8 mouse cellular contexts compared by ENCODE assay signal in the genomic region with DNA sequence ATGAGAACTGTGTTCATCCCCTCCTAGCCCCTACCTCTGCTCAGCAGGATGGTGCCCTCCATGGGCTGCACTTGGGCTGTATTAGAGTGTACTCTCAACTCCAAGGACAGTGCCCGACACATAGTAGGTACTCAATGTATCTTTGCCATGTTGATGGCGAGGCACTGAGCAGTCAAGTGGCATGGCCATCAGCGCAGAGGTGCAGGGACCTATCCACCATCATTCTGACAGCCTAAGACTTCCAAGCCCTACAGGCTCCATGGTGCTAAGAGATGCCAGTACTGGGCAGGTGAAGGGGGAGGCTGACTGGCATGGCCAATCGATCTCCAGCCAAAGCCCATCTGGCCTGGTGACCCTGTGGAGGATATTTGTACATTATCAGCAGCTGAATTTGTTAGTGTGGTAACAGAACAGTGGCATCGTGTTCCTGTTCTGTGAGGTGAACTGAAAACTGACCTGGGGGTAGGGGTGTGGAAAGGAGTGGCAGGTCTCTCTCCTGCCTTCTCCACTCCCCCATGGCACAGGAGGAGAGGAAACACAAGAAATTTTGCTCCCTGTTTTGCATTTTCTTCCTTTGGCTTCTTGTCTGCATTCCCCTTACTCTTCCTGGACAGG.
DNase-seq lines count a peak whose midpoint lies in the region; ATAC-seq and TF ChIP-seq lines count a peak whose summit lies in the region.

No protein-coding gene starts in this region.

- H3K27ac ChIP-seq in heart, embryonic 13.5 days (replicated peaks) = peak overlapping the region; percentile 65
- peak overlapping the region; percentile 57; the same call in 1 of the 2 replicates for H3K27ac ChIP-seq in lung, postnatal 0 days (ENCODE audit: low read length)
- peak overlapping the region; percentile 65 for H3K27ac ChIP-seq in limb, embryonic 10.5 days
- peak overlapping the region; percentile 68 for H3K27ac ChIP-seq in stomach, embryonic 16.5 days (ENCODE audit: low read length)

- DNase-seq in heart, postnatal 4 days = no peak
- DNase-seq in lung, postnatal 0 days (ENCODE audit: low spot score) = no peak
- no peak for DNase-seq in lung, postnatal 4 days
- no peak for DNase-seq in limb, embryonic 10.5 days (ENCODE audit: low spot score)
- no peak for DNase-seq in spleen, postnatal 36 days (ENCODE audit: low spot score in 2 of 2)
- no peak for DNase-seq in adrenal gland, adult (ENCODE audit: inconsistent age in 2 of 2, low spot score in 1 of 2)

- no peak overlapping the region for H3K4me3 ChIP-seq in heart, embryonic 13.5 days
- no peak overlapping the region for H3K4me3 ChIP-seq in lung, postnatal 0 days (ENCODE audit: low read depth, low read length)
- no peak overlapping the region for H3K4me3 ChIP-seq in limb, embryonic 10.5 days
- no peak overlapping the region for H3K4me3 ChIP-seq in stomach, embryonic 16.5 days (replicated peaks; ENCODE audit: low read length)

- H3K4me2 ChIP-seq in heart, embryonic 13.5 days = no peak overlapping the region
- no peak overlapping the region for H3K4me2 ChIP-seq in lung, postnatal 0 days (replicated peaks; ENCODE audit: low read depth, low read length)
- H3K4me2 ChIP-seq in stomach, embryonic 16.5 days (ENCODE audit: low read depth, low read length) = no peak overlapping the region

- WGBS in heart, embryonic 13.5 days = 73% methylated on average over 5 of the region's 5 CpGs
- WGBS in lung, postnatal 0 days = 85% methylated on average over 5 of the region's 5 CpGs
- WGBS in limb, embryonic 10.5 days = 90% methylated on average over 5 of the region's 5 CpGs
- WGBS in stomach, embryonic 16.5 days = 76% methylated on average over 5 of the region's 5 CpGs

- H3K9ac ChIP-seq in heart, embryonic 13.5 days = peak overlapping the region; percentile 41
- H3K9ac ChIP-seq in lung, postnatal 0 days (replicated peaks; ENCODE audit: low read depth) = no peak overlapping the region
- H3K9ac ChIP-seq in stomach, embryonic 16.5 days (ENCODE audit: low read length) = no peak overlapping the region

- H3K4me1 ChIP-seq in heart, embryonic 13.5 days = peaks cover 38% of the 10 kb centered on the region
- H3K4me1 ChIP-seq in lung, postnatal 0 days (ENCODE audit: insufficient read depth, low read depth, low read length) = peaks cover 7% of the 10 kb centered on the region; the same call in 1 of the 2 replicates
- peaks cover 20% of the 10 kb centered on the region for H3K4me1 ChIP-seq in limb, embryonic 10.5 days
- H3K4me1 ChIP-seq in stomach, embryonic 16.5 days (ENCODE audit: control insufficient read depth, insufficient read depth, low read length) = peaks cover 13% of the 10 kb centered on the region

- no peak for TF ChIP-seq CTCF in lung, postnatal 0 days (IDR thresholded peaks at IDR 0.05)

- H3K27me3 ChIP-seq in heart, embryonic 13.5 days (replicated peaks) = no peaks in the 10 kb centered on the region
- H3K27me3 ChIP-seq in lung, postnatal 0 days (replicated peaks; ENCODE audit: insufficient read depth, low read length) = no peaks in the 10 kb centered on the region
- no peaks in the 10 kb centered on the region for H3K27me3 ChIP-seq in limb, embryonic 10.5 days (ENCODE audit: low read depth, poor library complexity, severe bottlenecking)
- no peaks in the 10 kb centered on the region for H3K27me3 ChIP-seq in stomach, embryonic 16.5 days (ENCODE audit: control insufficient read depth, insufficient read depth, low read length)

- H3K9me3 ChIP-seq in heart, embryonic 13.5 days = no peaks in the 10 kb centered on the region
- no peaks in the 10 kb centered on the region for H3K9me3 ChIP-seq in lung, postnatal 0 days (ENCODE audit: low read length)
- no peaks in the 10 kb centered on the region for H3K9me3 ChIP-seq in limb, embryonic 10.5 days (replicated peaks)
- no peaks in the 10 kb centered on the region for H3K9me3 ChIP-seq in stomach, embryonic 16.5 days (replicated peaks; ENCODE audit: control insufficient read depth, low read length)

- H3K36me3 ChIP-seq in heart, embryonic 13.5 days = peaks cover 42% of the 10 kb centered on the region
- no peaks in the 10 kb centered on the region for H3K36me3 ChIP-seq in lung, postnatal 0 days (ENCODE audit: insufficient read depth, low read length)
- H3K36me3 ChIP-seq in limb, embryonic 10.5 days = peaks cover 58% of the 10 kb centered on the region
- peaks cover 10% of the 10 kb centered on the region; the same call in 1 of the 2 replicates for H3K36me3 ChIP-seq in stomach, embryonic 16.5 days (ENCODE audit: control insufficient read depth, insufficient read depth, low read length)

- no peak for ATAC-seq in heart, embryonic 13.5 days (ENCODE audit: extremely low read depth, insufficient number of reproducible peaks, low FRiP score, low TSS enrichment)
- no peak for ATAC-seq in lung, postnatal 0 days
- 0 out of 2 replicates have a peak, but pooled peaks have one; percentile 3 for ATAC-seq in stomach, embryonic 16.5 days (ENCODE audit: insufficient read depth, low FRiP score)

- no peak for TF ChIP-seq EP300 in lung, postnatal 0 days (IDR thresholded peaks at IDR 0.05)
